Mouse (Mus musculus) midbrain, embryonic 11.5 days (tissue): ENCODE results near the gene Hist1h3f. TPM values are rescaled to one million over a fixed set of nuclear protein-coding genes. Genes with fewer than 3 reads are reported as not detected.
"Not testable (repeated sequence)": the region's sequence is repeated elsewhere in the genome, so short reads cannot be mapped to it uniquely, and the experiment has no call there.

Source experiments
- ATAC-seq: fragments of 200-750 bp; cut with Nextera tagmentation; 2 replicates; pipeline ENCODE4 v1.8.0; 2017; ENCODE audit warnings: moderate TSS enrichment, moderate library complexity; ENCODE audit not compliant: low FRiP score
- DNase-seq: peaks from one replicate; pipeline ENCODE4 v3.0.0; 2015; ENCODE audit warnings: low spot score; ENCODE audit errors: missing footprints
- H3K27ac ChIP-seq: fragments of 300-500 bp; sonication (generic); 2 replicates; pipeline ENCODE4 v1.5.1; 2014; ENCODE audit warnings: low read depth, low read length
- H3K27me3 ChIP-seq: fragments of 300-500 bp; sonication (generic); 2 replicates; pipeline ENCODE4 v1.6.1; 2014; ENCODE audit warnings: mild to moderate bottlenecking, low read length, moderate library complexity, mixed read lengths; ENCODE audit not compliant: control insufficient read depth, insufficient read depth
- H3K36me3 ChIP-seq: fragments of 300-500 bp; sonication (generic); 2 replicates; pipeline ENCODE4 v1.6.1; 2014; ENCODE audit warnings: mild to moderate bottlenecking, low read length, moderate library complexity, mixed read lengths; ENCODE audit not compliant: control insufficient read depth, insufficient read depth
- H3K4me1 ChIP-seq: fragments of 300-500 bp; sonication (generic); 2 replicates; pipeline ENCODE4 v1.6.1; 2014; ENCODE audit warnings: low read length; ENCODE audit not compliant: control insufficient read depth, insufficient read depth
- H3K4me2 ChIP-seq: fragments of 300-500 bp; sonication (generic); 2 replicates; pipeline ENCODE4 v1.6.1; 2014; ENCODE audit warnings: mild to moderate bottlenecking, moderate library complexity
- H3K4me3 ChIP-seq: fragments of 300-500 bp; sonication (generic); 2 replicates; pipeline ENCODE4 v1.5.1; 2014; ENCODE audit warnings: low read depth, low read length
- H3K9ac ChIP-seq: fragments of 300-500 bp; sonication (generic); 2 replicates; pipeline ENCODE4 v1.6.1; 2014; ENCODE audit warnings: low read length
- H3K9me3 ChIP-seq: fragments of 300-500 bp; sonication (generic); 2 replicates; pipeline ENCODE4 v1.6.1; 2016; ENCODE audit warnings: low read length; ENCODE audit not compliant: control insufficient read depth
- WGBS: fragments of 180-500 bp; shearing (Covaris S2); extraction: QIAGEN DNeasy Blood & Tissue Kit; methylation state at CpG from one replicate; pipeline ENCODE4 v1.1.7; 2014; 5-methylcytosine and 5-hydroxymethylcytosine counted together
- polyA plus RNA-seq: library from polyadenylated mRNA; unstranded; fragments of >200 nt; fragmentation: Nextera tagmentation; extraction: Ambion mirVana; gene quantifications from 2 replicates; pipeline ENCODE4 v1.2.1, GENCODE M21; 2014

Gene Hist1h3f
- polyA plus RNA-seq, 1 experiment from 2014 or later = 1.2 TPM

- ATAC-seq (peak; percentile 64), DNase-seq (peak; percentile 94)
- Histone ChIP-seq H3K27ac (peak within 1 kb of the TSS; percentile 98), H3K4me2 (peak within 1 kb of the TSS; percentile 45), H3K9ac (peak within 1 kb of the TSS; percentile 66), H3K4me1 (peaks cover 19% of the 10 kb centered on the region), H3K4me3 (peak within 1 kb of the TSS; percentile 48)
- not testable (repeated sequence) for H3K27me3 ChIP-seq, H3K36me3 ChIP-seq, H3K9me3 ChIP-seq
- under 1% methylated on average over 22 of the region's 53 CpGs for WGBS
These were observed 10.1 kb upstream of the Hist1h3f start, which contains the start of gene Hist1h2af for GRCm38 (mm10) chr13:23533560-23534367. Hist1h2af (plus strand) TSS chr13:23533906.

GRCm38 (mm10) chr13:23534368-23535131 lies 9.3 kb upstream of the Hist1h3f start:
- DNase-seq (peak; percentile 97), ATAC-seq (peak; percentile 10)
- no peaks in the 10 kb centered on the region for H3K9me3 ChIP-seq
- H3K4me1 ChIP-seq = peaks cover 16% of the 10 kb centered on the region
- peak overlapping the region; percentile 98 for H3K27ac ChIP-seq
- WGBS = under 1% methylated on average over 15 of the region's 15 CpGs
- peak overlapping the region; percentile 45 for H3K4me2 ChIP-seq
- H3K27me3 ChIP-seq = no peaks in the 10 kb centered on the region
- no peaks in the 10 kb centered on the region for H3K36me3 ChIP-seq
- peak overlapping the region; percentile 66 for H3K9ac ChIP-seq
- peak overlapping the region; percentile 48 for H3K4me3 ChIP-seq

- peak; percentile 98 for DNase-seq
- peak within 1 kb of the TSS; percentile 45 for H3K4me2 ChIP-seq
- peak within 1 kb of the TSS; percentile 98 for H3K27ac ChIP-seq
- H3K36me3 ChIP-seq, H3K27me3 ChIP-seq, H3K9me3 ChIP-seq: not testable (repeated sequence)
- under 1% methylated on average over 48 of the region's 62 CpGs for WGBS
- H3K4me3 ChIP-seq = peak within 1 kb of the TSS; percentile 48
- H3K9ac ChIP-seq = peak within 1 kb of the TSS; percentile 69
- peak; percentile 92 for ATAC-seq
- H3K4me1 ChIP-seq = peaks cover 16% of the 10 kb centered on the region
These were observed 8.4 kb upstream of the Hist1h3f start, which contains the start of gene Hist1h3g for GRCm38 (mm10) chr13:23535137-23536075. Hist1h3g (plus strand) TSS chr13:23535422.

GRCm38 (mm10) chr13:23536076-23536822 lies 7.6 kb upstream of the Hist1h3f start:
- Histone ChIP-seq H3K9ac (peak overlapping the region; percentile 69), H3K4me2 (peak overlapping the region; percentile 45), H3K4me1 (peaks cover 16% of the 10 kb centered on the region), H3K27me3 (no peaks in the 10 kb centered on the region), H3K9me3 (no peaks in the 10 kb centered on the region), H3K4me3 (peak overlapping the region; percentile 48), H3K27ac (peak overlapping the region; percentile 98), H3K36me3 (no peaks in the 10 kb centered on the region)
- ATAC-seq = no peak
- 22% methylated on average over 7 of the region's 7 CpGs for WGBS
- DNase-seq = peak; percentile 87

- no peaks in the 10 kb centered on the region for H3K27me3 ChIP-seq
- WGBS = 78% methylated on average over 3 of the region's 3 CpGs
- H3K9me3 ChIP-seq = no peaks in the 10 kb centered on the region
- H3K27ac ChIP-seq = no peak overlapping the region; the same call in 1 of the 2 replicates
- DNase-seq (peak; percentile 86), ATAC-seq (no peak)
- H3K4me1 ChIP-seq = peaks cover 15% of the 10 kb centered on the region
- no peak overlapping the region for H3K4me3 ChIP-seq
- H3K9ac ChIP-seq = no peak overlapping the region
- H3K4me2 ChIP-seq = peak overlapping the region; percentile 45
- no peaks in the 10 kb centered on the region for H3K36me3 ChIP-seq
These were observed 6.7 kb upstream of the Hist1h3f start for GRCm38 (mm10) chr13:23537006-23537710.

- H3K4me3 ChIP-seq = no peak overlapping the region
- peaks cover 10% of the 10 kb centered on the region for H3K4me1 ChIP-seq
- WGBS = 83% methylated on average over 5 of the region's 5 CpGs
- DNase-seq (no peak), ATAC-seq (no peak)
- no peak overlapping the region for H3K9ac ChIP-seq
- H3K27me3 ChIP-seq = no peaks in the 10 kb centered on the region
- H3K4me2 ChIP-seq = no peak overlapping the region
- no peak overlapping the region for H3K27ac ChIP-seq
- no peaks in the 10 kb centered on the region for H3K9me3 ChIP-seq
- H3K36me3 ChIP-seq = no peaks in the 10 kb centered on the region
These were observed 5.6 kb upstream of the Hist1h3f start for GRCm38 (mm10) chr13:23538249-23538648.

GRCm38 (mm10) chr13:23539821-23540220 lies 4.0 kb upstream of the Hist1h3f start:
- not testable (repeated sequence) for H3K9ac ChIP-seq, H3K27me3 ChIP-seq, DNase-seq, H3K36me3 ChIP-seq, H3K9me3 ChIP-seq, H3K27ac ChIP-seq, H3K4me2 ChIP-seq, ATAC-seq, H3K4me1 ChIP-seq, H3K4me3 ChIP-seq
- WGBS = 75% methylated on average over 1 of the region's 1 CpGs
